Mouse (Mus musculus) neural tube, embryonic 10.5 days (tissue): ENCODE measurements around the gene Cyp2g1.
A peak's percentile ranks its signal among the peaks of the same experiment; 100 is the strongest.
"Not testable (repeated sequence)": the region's sequence is repeated elsewhere in the genome, so short reads cannot be mapped to it uniquely, and the experiment has no call there.

Experiments
- DNase-seq: peaks from one replicate; pipeline ENCODE4 v3.0.0-alpha.2; 2017; ENCODE audit warnings: low spot score; ENCODE audit errors: extremely low spot score

The Cyp2g1 gene

GRCm38 (mm10) chr7:26808592-26808991 is at the start of gene Cyp2g1:
Gene Cyp2g1 (plus strand): TSS chr7:26808892.
- DNase-seq = no peak

- no peak for DNase-seq
Observed at GRCm38 (mm10) chr7:26767084-26767483, 41.6 kb upstream of the Cyp2g1 start.

GRCm38 (mm10) chr7:26769881-26770470 is 38.7 kb upstream of the Cyp2g1 start:
- no peak for DNase-seq

GRCm38 (mm10) chr7:26772866-26773586 is 35.7 kb upstream of the Cyp2g1 start:
- DNase-seq = no peak

- DNase-seq = no peak
Observed at GRCm38 (mm10) chr7:26775866-26776265, 32.8 kb upstream of the Cyp2g1 start.

GRCm38 (mm10) chr7:26777806-26778205 is 30.9 kb upstream of the Cyp2g1 start:
- DNase-seq = no peak

GRCm38 (mm10) chr7:26778474-26778873 is 30.2 kb upstream of the Cyp2g1 start:
- peak; percentile 60 for DNase-seq

GRCm38 (mm10) chr7:26779799-26780416 is 28.8 kb upstream of the Cyp2g1 start:
- no peak for DNase-seq

- peak; percentile 25 for DNase-seq
Observed at GRCm38 (mm10) chr7:26780510-26780909, 28.2 kb upstream of the Cyp2g1 start.

GRCm38 (mm10) chr7:26780998-26781766 is 27.5 kb upstream of the Cyp2g1 start:
- no peak for DNase-seq

- no peak for DNase-seq
Observed at GRCm38 (mm10) chr7:26781767-26782131, 26.9 kb upstream of the Cyp2g1 start.

GRCm38 (mm10) chr7:26783163-26783562 is 25.5 kb upstream of the Cyp2g1 start:
- no peak for DNase-seq

GRCm38 (mm10) chr7:26786013-26786412 is 22.7 kb upstream of the Cyp2g1 start:
- DNase-seq = not testable (repeated sequence)

- DNase-seq = no peak
Observed at GRCm38 (mm10) chr7:26789984-26790383, 18.7 kb upstream of the Cyp2g1 start.

GRCm38 (mm10) chr7:26800104-26800503 is 8.6 kb upstream of the Cyp2g1 start:
- DNase-seq = no peak

GRCm38 (mm10) chr7:26800996-26801395 is 7.7 kb upstream of the Cyp2g1 start:
- no peak for DNase-seq

GRCm38 (mm10) chr7:26831556-26832292 is 23.0 kb downstream of the Cyp2g1 start:
- not testable (repeated sequence) for DNase-seq

GRCm38 (mm10) chr7:26832668-26833067 is 24.0 kb downstream of the Cyp2g1 start:
- DNase-seq = not testable (repeated sequence)

- not testable (repeated sequence) for DNase-seq
Observed at GRCm38 (mm10) chr7:26835059-26835458, 26.4 kb downstream of the Cyp2g1 start, which contains the start of gene Cyp2a5. Gene Cyp2a5 (plus strand): TSS chr7:26835305.

- not testable (repeated sequence) for DNase-seq
Observed at GRCm38 (mm10) chr7:26843400-26843799, 34.7 kb downstream of the Cyp2g1 start.

- not testable (repeated sequence) for DNase-seq
Observed at GRCm38 (mm10) chr7:26850063-26850462, 41.4 kb downstream of the Cyp2g1 start.
